Mouse (Mus musculus) mesoderm, embryonic 11.5 days (tissue): ENCODE measurements at regions not wholly inside any gene's neighbourhood (a gene's known extent, or its start where the extent isn't known, plus 50 kb on each side); places are given as distances from the start of the nearest gene placed in this dataset.
A peak's percentile ranks its signal among the peaks of the same experiment; 100 is the strongest.

Source experiments
- DNase-seq: peaks from one replicate; pipeline ENCODE4 v3.0.0-alpha.2; 2012; ENCODE audit warnings: low read depth, low spot score

GRCm38 (mm10) chr15:6934564-6934980 is 59.8 kb upstream of the Osmr start:
- peak; percentile 26 for DNase-seq

GRCm38 (mm10) chr15:6941491-6941890 is 66.7 kb upstream of the Osmr start:
- peak; percentile 45 for DNase-seq

GRCm38 (mm10) chr15:6949236-6949635 is 74.5 kb upstream of the Osmr start:
- no peak for DNase-seq

- DNase-seq = no peak
Observed at GRCm38 (mm10) chr15:6949686-6950085, 74.9 kb upstream of the Osmr start.

GRCm38 (mm10) chr15:6950503-6950902 is 75.7 kb upstream of the Osmr start:
- no peak for DNase-seq

- no peak for DNase-seq
Observed at GRCm38 (mm10) chr15:6953556-6953955, 78.8 kb upstream of the Osmr start.

- peak; percentile 44 for DNase-seq
Observed at GRCm38 (mm10) chr15:6953970-6954791, 79.4 kb upstream of the Osmr start.

- no peak for DNase-seq
Observed at GRCm38 (mm10) chr15:6959911-6960310, 85.1 kb upstream of the Osmr start.

- peak; percentile 48 for DNase-seq
Observed at GRCm38 (mm10) chr15:6960753-6961746, 86.3 kb upstream of the Osmr start.

- DNase-seq = no peak
Observed at GRCm38 (mm10) chr15:6964635-6965034, 89.9 kb upstream of the Osmr start.

- no peak for DNase-seq
Observed at GRCm38 (mm10) chr15:6965446-6965845, 90.7 kb upstream of the Osmr start.

- no peak for DNase-seq
Observed at GRCm38 (mm10) chr15:6974410-6974809, 99.6 kb upstream of the Osmr start.

GRCm38 (mm10) chr15:6981430-6981829 is 106.7 kb upstream of the Osmr start:
- DNase-seq = no peak

- DNase-seq = no peak
Observed at GRCm38 (mm10) chr15:6983320-6983719, 107.1 kb upstream of the Lifr start.

- DNase-seq = no peak
Observed at GRCm38 (mm10) chr15:6988187-6988586, 102.2 kb upstream of the Lifr start.

- no peak for DNase-seq
Observed at GRCm38 (mm10) chr15:6989094-6989493, 101.3 kb upstream of the Lifr start.

- no peak for DNase-seq
Observed at GRCm38 (mm10) chr15:6993226-6993625, 97.2 kb upstream of the Lifr start.

GRCm38 (mm10) chr15:6995246-6995645 is 95.2 kb upstream of the Lifr start:
- DNase-seq = no peak

GRCm38 (mm10) chr15:6997871-6998270 is 92.5 kb upstream of the Lifr start:
- no peak for DNase-seq

- no peak for DNase-seq
Observed at GRCm38 (mm10) chr15:6998576-6999070, 91.8 kb upstream of the Lifr start.

GRCm38 (mm10) chr15:6999667-7000066 is 90.7 kb upstream of the Lifr start:
- DNase-seq = no peak

- DNase-seq = no peak
Observed at GRCm38 (mm10) chr15:7002226-7002625, 88.2 kb upstream of the Lifr start.
